Mouse (Mus musculus) thymus, adult 18-20 months (tissue): Measurements from ENCODE around the gene C3.
A peak's percentile ranks its signal among the peaks of the same experiment; 100 is the strongest.

ENCODE experiments used
- DNase-seq, 2 experiments: peaks; one replicate each; pipeline ENCODE4 v3.0.0; 2022; ENCODE audit warnings: mixed read lengths in 2 of 2

The C3 gene

GRCm38 (mm10) chr17:57219167-57219883, 8.6 kb downstream of the C3 start:
- peak; percentile 58 to 63 for DNase-seq

- no peak for DNase-seq
Observed at GRCm38 (mm10) chr17:57218335-57218900, 9.5 kb downstream of the C3 start.

GRCm38 (mm10) chr17:57214676-57215387, 13.1 kb downstream of the C3 start:
- no peak for DNase-seq

GRCm38 (mm10) chr17:57211501-57211900, 16.4 kb downstream of the C3 start:
- DNase-seq = no peak

- peak; percentile 37 to 57 for DNase-seq
Observed at GRCm38 (mm10) chr17:57209330-57209729, 18.6 kb downstream of the C3 start.

- DNase-seq = no peak
Observed at GRCm38 (mm10) chr17:57207938-57208337, 20.0 kb downstream of the C3 start.

- no peak for DNase-seq
Observed at GRCm38 (mm10) chr17:57201841-57202724, 25.9 kb downstream of the C3 start.

- no peak for DNase-seq
Observed at GRCm38 (mm10) chr17:57198252-57198651, 29.7 kb downstream of the C3 start.

- DNase-seq = no peak
Observed at GRCm38 (mm10) chr17:57195326-57196010, 32.5 kb downstream of the C3 start.

GRCm38 (mm10) chr17:57194771-57195170, 33.2 kb downstream of the C3 start:
- DNase-seq = peak in 1 of 2 experiments; percentile 50

GRCm38 (mm10) chr17:57194041-57194507, 33.9 kb downstream of the C3 start, which contains the start of gene Tnfsf14:
Tnfsf14 (minus strand) TSS chr17:57194177.
- peak; percentile 76 to 82 for DNase-seq

GRCm38 (mm10) chr17:57188510-57189192, 39.3 kb downstream of the C3 start:
- DNase-seq = no peak

- no peak for DNase-seq
Observed at GRCm38 (mm10) chr17:57185641-57186040, 42.3 kb downstream of the C3 start.

GRCm38 (mm10) chr17:57182871-57183270, 45.1 kb downstream of the C3 start:
- DNase-seq = no peak

GRCm38 (mm10) chr17:57180363-57180762, 47.6 kb downstream of the C3 start:
- DNase-seq = peak; percentile 44 to 45

GRCm38 (mm10) chr17:57173351-57173750, 54.6 kb downstream of the C3 start:
- no peak for DNase-seq

GRCm38 (mm10) chr17:57172378-57172777, 55.6 kb downstream of the C3 start:
- no peak for DNase-seq

- no peak for DNase-seq
Observed at GRCm38 (mm10) chr17:57170616-57171260, 57.2 kb downstream of the C3 start.

- DNase-seq = peak; percentile 53 to 62
Observed at GRCm38 (mm10) chr17:57166800-57167791, 60.8 kb downstream of the C3 start.
